Mouse (Mus musculus) limb, embryonic 11.5 days (tissue): ENCODE results near the gene Ahsg. TPM values are rescaled to one million over a fixed set of nuclear protein-coding genes. Genes with fewer than 3 reads are reported as not detected.

Experiments
- ATAC-seq: fragments of 200-750 bp; cut with Nextera tagmentation; 2 replicates; pipeline ENCODE4 v1.8.0; 2017; ENCODE audit warnings: low read depth; ENCODE audit not compliant: insufficient number of reproducible peaks, low FRiP score, low TSS enrichment
- DNase-seq: peaks from one replicate; pipeline ENCODE4 v3.0.0-alpha.2; 2015; ENCODE audit warnings: low spot score
- H3K27ac ChIP-seq: fragments of 300-500 bp; sonication (generic); replicated peaks from 2 replicates; pipeline ENCODE4 v1.5.1; 2014; ENCODE audit warnings: low read depth, mild to moderate bottlenecking, low read length
- H3K27me3 ChIP-seq: fragments of 300-500 bp; sonication (generic); 2 replicates; pipeline ENCODE4 v1.6.1; 2014; ENCODE audit warnings: mild to moderate bottlenecking, low read length, mixed read lengths; ENCODE audit not compliant: control insufficient read depth, insufficient read depth
- H3K36me3 ChIP-seq: fragments of 300-500 bp; sonication (generic); 2 replicates; pipeline ENCODE4 v1.6.1; 2014; ENCODE audit warnings: mild to moderate bottlenecking, low read length, moderate library complexity, mixed read lengths; ENCODE audit not compliant: control insufficient read depth, insufficient read depth
- H3K4me1 ChIP-seq: fragments of 300-500 bp; sonication (generic); 2 replicates; pipeline ENCODE4 v1.6.1; 2014; ENCODE audit warnings: low read length, mixed read lengths; ENCODE audit not compliant: control insufficient read depth, insufficient read depth
- H3K4me2 ChIP-seq: fragments of 300-500 bp; sonication (generic); 2 replicates; pipeline ENCODE4 v1.6.1; 2014; ENCODE audit warnings: low read depth, mild to moderate bottlenecking, moderate library complexity; ENCODE audit not compliant: severe bottlenecking
- H3K4me3 ChIP-seq: fragments of 300-500 bp; sonication (generic); 2 replicates; pipeline ENCODE4 v1.5.1; 2014; ENCODE audit warnings: low read depth, low read length
- H3K9ac ChIP-seq: fragments of 300-500 bp; sonication (generic); 2 replicates; pipeline ENCODE4 v1.6.1; 2014; ENCODE audit warnings: mild to moderate bottlenecking, low read length
- H3K9me3 ChIP-seq: fragments of 300-500 bp; sonication (generic); 2 replicates; pipeline ENCODE4 v1.6.1; 2016; ENCODE audit warnings: low read length; ENCODE audit not compliant: control insufficient read depth
- WGBS: fragments of 180-500 bp; shearing (Covaris S2); extraction: QIAGEN DNeasy Blood & Tissue Kit; methylation state at CpG from one replicate; pipeline ENCODE4 v1.1.7; 2014; 5-methylcytosine and 5-hydroxymethylcytosine counted together
- polyA plus RNA-seq: library from polyadenylated mRNA; unstranded; fragments of >200 nt; fragmentation: Nextera tagmentation; extraction: Ambion mirVana; gene quantifications from 2 replicates; pipeline ENCODE4 v1.2.1, GENCODE M21; 2014

Gene Ahsg
- polyA plus RNA-seq, 1 experiment from 2014 or later: not detected

- Histone ChIP-seq H3K4me3 (no peak overlapping the region), H3K36me3 (no peaks in the 10 kb centered on the region), H3K4me1 (no peaks in the 10 kb centered on the region), H3K4me2 (no peak overlapping the region), H3K9me3 (no peaks in the 10 kb centered on the region), H3K9ac (no peak overlapping the region), H3K27me3 (no peaks in the 10 kb centered on the region), H3K27ac (no peak overlapping the region)
- WGBS: 73% methylated on average over 2 of the region's 2 CpGs
- ATAC-seq: no peak
- no peak for DNase-seq
Measured at GRCm38 (mm10) chr16:22896618-22897017, 5.5 kb downstream of the Ahsg start.

- H3K9ac ChIP-seq: no peak overlapping the region
- H3K4me1 ChIP-seq: no peaks in the 10 kb centered on the region
- no peak overlapping the region for H3K4me3 ChIP-seq
- ATAC-seq (no peak), DNase-seq (no peak)
- H3K9me3 ChIP-seq: no peaks in the 10 kb centered on the region; the same call in 1 of the 2 replicates
- H3K27ac ChIP-seq: no peak overlapping the region
- H3K4me2 ChIP-seq: no peak overlapping the region
- no peaks in the 10 kb centered on the region for H3K36me3 ChIP-seq
- no peaks in the 10 kb centered on the region for H3K27me3 ChIP-seq
- WGBS: 63% methylated on average over 5 of the region's 5 CpGs
Measured at GRCm38 (mm10) chr16:22899346-22899745, 8.3 kb downstream of the Ahsg start.

- ATAC-seq (no peak), DNase-seq (no peak)
- H3K36me3 ChIP-seq: no peaks in the 10 kb centered on the region
- H3K4me3 ChIP-seq: no peak overlapping the region
- no peaks in the 10 kb centered on the region for H3K27me3 ChIP-seq
- WGBS: 81% methylated on average over 10 of the region's 10 CpGs
- H3K4me1 ChIP-seq: no peaks in the 10 kb centered on the region
- no peak overlapping the region for H3K27ac ChIP-seq
- H3K9ac ChIP-seq: no peak overlapping the region
- H3K9me3 ChIP-seq: no peaks in the 10 kb centered on the region; the same call in 1 of the 2 replicates
- H3K4me2 ChIP-seq: no peak overlapping the region
Measured at GRCm38 (mm10) chr16:22899866-22900570, 8.9 kb downstream of the Ahsg start.

- no peak overlapping the region for H3K27ac ChIP-seq
- H3K36me3 ChIP-seq: no peaks in the 10 kb centered on the region
- H3K27me3 ChIP-seq: no peaks in the 10 kb centered on the region
- H3K4me3 ChIP-seq: no peak overlapping the region
- no peak overlapping the region for H3K4me2 ChIP-seq
- ATAC-seq (no peak), DNase-seq (no peak)
- no peak overlapping the region for H3K9ac ChIP-seq
- 87% methylated on average over 3 of the region's 3 CpGs for WGBS
- no peaks in the 10 kb centered on the region; the same call in 1 of the 2 replicates for H3K9me3 ChIP-seq
- no peaks in the 10 kb centered on the region for H3K4me1 ChIP-seq
Measured at GRCm38 (mm10) chr16:22901326-22901725, 10.2 kb downstream of the Ahsg start.

GRCm38 (mm10) chr16:22909290-22909689, 18.2 kb downstream of the Ahsg start:
- Histone ChIP-seq H3K4me2 (no peak overlapping the region), H3K9ac (no peak overlapping the region), H3K27ac (no peak overlapping the region), H3K4me3 (no peak overlapping the region), H3K4me1 (no peaks in the 10 kb centered on the region), H3K27me3 (no peaks in the 10 kb centered on the region), H3K36me3 (no peaks in the 10 kb centered on the region), H3K9me3 (no peaks in the 10 kb centered on the region)
- ATAC-seq (no peak), DNase-seq (no peak)
- 90% methylated on average over 6 of the region's 6 CpGs for WGBS

- no peak overlapping the region for H3K4me2 ChIP-seq
- WGBS: 84% methylated on average over 3 of the region's 3 CpGs
- no peaks in the 10 kb centered on the region for H3K27me3 ChIP-seq
- no peak overlapping the region for H3K9ac ChIP-seq
- no peak overlapping the region for H3K4me3 ChIP-seq
- no peak overlapping the region for H3K27ac ChIP-seq
- no peak for ATAC-seq
- DNase-seq: no peak
- no peaks in the 10 kb centered on the region for H3K36me3 ChIP-seq
- no peaks in the 10 kb centered on the region for H3K9me3 ChIP-seq
- no peaks in the 10 kb centered on the region for H3K4me1 ChIP-seq
Measured at GRCm38 (mm10) chr16:22911986-22912385, 20.9 kb downstream of the Ahsg start.

GRCm38 (mm10) chr16:22912886-22913285, 21.8 kb downstream of the Ahsg start:
- no peak overlapping the region for H3K4me3 ChIP-seq
- no peak for DNase-seq
- 86% methylated on average over 6 of the region's 6 CpGs for WGBS
- H3K9ac ChIP-seq: no peak overlapping the region
- no peak for ATAC-seq
- no peaks in the 10 kb centered on the region for H3K36me3 ChIP-seq
- no peak overlapping the region for H3K27ac ChIP-seq
- H3K4me1 ChIP-seq: no peaks in the 10 kb centered on the region
- H3K27me3 ChIP-seq: no peaks in the 10 kb centered on the region
- no peaks in the 10 kb centered on the region for H3K9me3 ChIP-seq
- H3K4me2 ChIP-seq: no peak overlapping the region

GRCm38 (mm10) chr16:22914276-22914675, 23.2 kb downstream of the Ahsg start:
- Histone ChIP-seq H3K27me3 (no peaks in the 10 kb centered on the region), H3K4me3 (no peak overlapping the region), H3K9me3 (no peaks in the 10 kb centered on the region), H3K4me1 (no peaks in the 10 kb centered on the region), H3K36me3 (no peaks in the 10 kb centered on the region), H3K9ac (no peak overlapping the region), H3K4me2 (no peak overlapping the region), H3K27ac (no peak overlapping the region)
- ATAC-seq: no peak
- DNase-seq: no peak

GRCm38 (mm10) chr16:22918034-22918433, 27.0 kb downstream of the Ahsg start, which contains the start of gene Fetub:
Gene Fetub (plus strand): TSS chr16:22918334.
- H3K36me3 ChIP-seq: no peaks in the 10 kb centered on the region
- no peak within 1 kb of the TSS for H3K4me2 ChIP-seq
- no peak for DNase-seq
- no peaks in the 10 kb centered on the region for H3K9me3 ChIP-seq
- no peak for ATAC-seq
- 93% methylated on average over 5 of the region's 5 CpGs for WGBS
- H3K9ac ChIP-seq: no peak within 1 kb of the TSS
- peaks cover 4% of the 10 kb centered on the region; the same call in 1 of the 2 replicates for H3K4me1 ChIP-seq
- H3K4me3 ChIP-seq: no peak within 1 kb of the TSS
- H3K27ac ChIP-seq: no peak within 1 kb of the TSS
- no peaks in the 10 kb centered on the region for H3K27me3 ChIP-seq
